Mouse (Mus musculus) inflammation-experienced regulatory T-cells, adult 6 months (primary cell): ENCODE results near the gene Rpap3. TPM values are rescaled to one million over a fixed set of nuclear protein-coding genes. Genes with fewer than 3 reads are reported as not detected.
"Not testable (repeated sequence)": the region's sequence is repeated elsewhere in the genome, so short reads cannot be mapped to it uniquely, and the experiment has no call there.

Experiments
- ATAC-seq: one replicate; pipeline ENCODE4 v1.8.0; 2017
- polyA plus RNA-seq, 3 experiments: library from polyadenylated mRNA; unstranded; fragments of 100-300 nt; shearing (Covaris generic); gene quantifications; one replicate each; pipeline ENCODE4 v1.2.1; 2017

Rpap3 gene
- polyA plus RNA-seq, 3 experiments from 2014 or later = 17.3 to 34.2 (median 22.8) TPM

GRCm38 (mm10) chr15:97684118-97684517 is 21.5 kb downstream of the Rpap3 start:
- ATAC-seq = no peak

DNA sequence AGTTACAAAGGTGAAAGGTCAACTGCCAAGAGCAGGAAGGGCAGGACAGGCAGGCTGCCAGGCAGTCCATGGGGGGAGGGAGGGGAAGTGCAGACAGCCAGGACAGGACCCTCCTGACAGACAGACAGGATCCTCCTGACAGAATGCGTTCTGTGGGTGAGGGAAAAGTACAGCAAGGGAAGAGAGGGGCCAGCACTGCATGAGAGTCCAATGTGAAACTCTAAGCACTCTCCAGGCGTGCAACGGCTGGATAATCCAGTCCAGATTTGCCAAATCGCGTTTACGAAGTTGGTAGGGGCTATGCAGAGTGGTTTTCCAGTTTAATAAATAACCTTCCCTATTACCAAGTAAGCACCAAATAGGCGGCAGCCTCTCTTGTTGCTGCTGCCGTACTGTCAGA is 23.6 kb downstream of the Rpap3 start:
- no peak for ATAC-seq

GRCm38 (mm10) chr15:97679991-97680681 is 25.5 kb downstream of the Rpap3 start:
- no peak for ATAC-seq

- ATAC-seq = no peak
Observed at GRCm38 (mm10) chr15:97677341-97677740, 28.3 kb downstream of the Rpap3 start.

- ATAC-seq = peak; percentile 60
Observed at GRCm38 (mm10) chr15:97675927-97676326, 29.7 kb downstream of the Rpap3 start.

GRCm38 (mm10) chr15:97674423-97674822 is 31.2 kb downstream of the Rpap3 start:
- no peak for ATAC-seq

DNA sequence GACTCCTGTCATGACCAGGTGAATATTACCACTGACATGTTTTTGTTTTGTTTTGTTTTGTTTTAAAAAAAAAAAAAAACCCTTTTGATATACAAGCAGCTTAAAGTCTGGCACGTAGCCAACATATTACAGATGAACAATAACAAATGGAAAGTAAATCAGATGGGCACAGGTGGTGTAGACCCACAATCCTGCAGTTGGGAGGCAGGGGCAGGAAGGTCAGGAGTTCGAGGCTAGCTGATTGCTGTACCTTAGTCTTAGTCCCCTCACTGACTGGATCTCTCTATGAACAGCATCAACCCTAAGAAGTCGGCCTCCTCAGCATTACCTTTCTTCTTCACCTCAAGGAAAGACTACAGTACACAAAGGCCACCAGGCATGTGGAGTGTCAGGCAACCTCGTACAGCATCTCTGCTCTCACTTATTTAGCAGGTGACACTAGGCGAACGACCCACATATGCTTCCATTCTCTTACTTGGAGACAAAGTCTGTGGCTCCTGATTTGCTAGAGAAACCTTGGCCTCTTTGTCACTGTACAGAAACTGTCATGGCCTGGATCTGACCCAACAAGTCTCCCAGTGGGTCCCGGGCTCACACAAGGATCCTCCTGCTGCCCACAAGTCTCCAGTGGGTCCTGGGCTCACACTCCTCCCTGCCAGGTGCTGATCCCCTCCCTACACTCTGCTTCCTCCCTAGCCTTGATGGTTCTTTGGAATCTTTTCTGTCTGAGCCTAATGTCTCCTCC is 32.2 kb downstream of the Rpap3 start:
- no peak for ATAC-seq

GRCm38 (mm10) chr15:97672211-97672765 is 33.3 kb downstream of the Rpap3 start:
- ATAC-seq = peak; percentile 34

GRCm38 (mm10) chr15:97670554-97670953 is 35.1 kb downstream of the Rpap3 start:
- no peak for ATAC-seq

- ATAC-seq = not testable (repeated sequence)
Observed at GRCm38 (mm10) chr15:97668158-97668877, 37.3 kb downstream of the Rpap3 start.

GRCm38 (mm10) chr15:97667437-97667836 is 38.2 kb downstream of the Rpap3 start:
- peak; percentile 15 for ATAC-seq

GRCm38 (mm10) chr15:97666457-97666770 is 39.2 kb downstream of the Rpap3 start:
- no peak for ATAC-seq

DNA sequence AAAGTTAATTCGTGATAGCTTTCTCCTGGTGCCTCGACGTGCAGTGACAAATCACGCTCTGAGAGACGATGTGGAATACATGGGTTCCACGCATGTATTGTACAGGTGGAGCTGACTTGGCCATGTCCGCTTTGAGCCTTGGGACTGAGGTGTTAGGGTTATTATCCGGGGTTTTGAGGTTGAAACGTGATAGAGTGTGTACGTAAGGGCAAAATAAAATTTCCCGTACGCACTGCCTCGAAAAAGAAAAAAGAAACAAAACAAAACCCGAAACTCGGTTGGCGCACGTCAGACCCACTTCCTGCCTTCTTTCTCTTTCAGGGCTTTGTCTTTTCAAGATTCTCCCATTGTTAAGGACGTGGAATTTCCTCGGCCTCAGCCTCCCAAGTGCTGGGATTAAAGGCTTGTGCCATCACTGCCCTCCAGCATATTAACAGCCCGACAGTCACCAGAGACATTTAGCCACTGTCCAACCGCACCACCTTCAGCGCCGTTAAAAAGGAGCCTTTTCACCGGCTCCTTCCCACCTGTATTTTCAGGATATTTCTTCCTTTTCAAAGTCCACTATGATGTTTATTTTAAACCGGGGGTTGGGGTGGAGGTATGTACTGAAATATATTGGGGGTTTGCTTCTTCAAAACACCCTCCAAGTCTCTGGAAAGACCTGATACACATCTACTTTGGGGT is 39.7 kb downstream of the Rpap3 start:
- peak; percentile 56 for ATAC-seq

GRCm38 (mm10) chr15:97664981-97665668 is 40.5 kb downstream of the Rpap3 start:
- ATAC-seq = peak; percentile 16

DNA sequence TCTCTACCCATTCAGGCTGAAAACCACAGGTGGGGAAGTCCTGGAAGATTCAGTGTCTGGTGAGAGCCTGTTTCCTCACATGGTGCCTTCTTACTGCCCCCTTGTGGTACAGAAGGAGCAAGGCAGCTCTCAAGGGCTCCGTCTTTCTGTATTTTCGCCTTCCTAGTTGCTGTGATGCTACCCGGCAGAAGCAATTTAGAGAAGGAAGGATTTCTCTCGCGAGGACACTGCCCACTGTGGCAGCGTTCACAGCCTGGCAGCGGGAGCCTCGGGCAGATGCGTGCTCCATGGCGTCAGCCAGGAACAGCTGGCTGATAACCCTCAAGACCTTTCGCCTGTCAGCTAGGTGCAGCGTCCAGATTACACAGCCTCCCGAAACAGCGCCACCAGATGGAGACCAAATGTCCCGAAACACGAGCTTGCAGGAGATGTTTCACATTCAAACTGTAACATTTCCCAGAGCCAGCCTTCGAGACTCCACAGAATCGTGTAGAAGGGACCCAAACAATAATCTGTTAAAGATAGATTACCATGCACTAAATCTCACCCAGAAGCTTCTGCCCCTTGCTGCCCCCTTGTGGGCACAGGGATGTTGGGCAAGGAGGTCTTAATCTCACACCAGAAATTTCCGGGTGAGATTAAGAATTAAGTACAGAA is 41.7 kb downstream of the Rpap3 start:
- ATAC-seq = peak; percentile 61

GRCm38 (mm10) chr15:97658755-97659116 is 46.9 kb downstream of the Rpap3 start:
- no peak for ATAC-seq

- ATAC-seq = no peak
Observed at GRCm38 (mm10) chr15:97657856-97658754, 47.5 kb downstream of the Rpap3 start.

DNA sequence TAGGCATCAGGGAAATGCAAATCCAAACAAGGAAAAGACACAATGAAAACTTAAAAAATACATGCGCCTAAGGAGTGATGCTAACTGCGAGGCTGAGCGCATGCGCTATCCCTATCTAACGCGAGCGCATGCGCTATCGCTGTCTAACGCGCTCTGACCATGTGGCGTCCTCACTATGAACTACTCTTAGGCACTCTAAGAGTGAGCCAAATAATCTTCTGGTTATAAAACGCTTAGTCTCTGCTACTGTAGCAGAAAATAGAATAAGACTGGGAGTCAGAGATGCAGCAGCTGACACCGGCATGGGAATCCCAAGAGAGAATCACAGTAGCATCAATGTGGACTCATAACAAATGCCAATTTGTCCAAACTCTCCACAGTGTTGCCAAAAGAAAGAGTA is 48.2 kb downstream of the Rpap3 start:
- no peak for ATAC-seq

DNA sequence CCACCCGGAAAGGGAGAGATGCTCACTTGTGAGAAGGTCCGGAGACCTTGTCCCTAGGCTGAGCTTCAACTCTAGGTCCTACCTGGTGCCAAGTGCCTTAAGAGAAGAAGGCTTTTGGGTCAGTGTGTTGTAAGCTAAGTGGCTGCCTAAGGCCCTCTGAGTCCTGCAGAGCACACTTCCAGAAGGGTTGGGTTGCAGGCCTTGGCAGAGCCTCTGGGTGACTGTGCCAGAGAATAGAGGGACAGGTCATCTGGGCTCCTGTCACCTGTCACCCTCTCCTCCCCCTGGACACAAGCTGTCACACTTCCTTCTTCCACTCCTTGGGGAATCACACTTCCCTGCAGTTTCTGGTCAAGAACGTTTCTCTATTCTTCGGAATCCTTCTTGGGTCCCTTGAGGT is 55.9 kb downstream of the Rpap3 start:
- no peak for ATAC-seq

- ATAC-seq = no peak
Observed at GRCm38 (mm10) chr15:97648176-97648575, 57.4 kb downstream of the Rpap3 start.

DNA sequence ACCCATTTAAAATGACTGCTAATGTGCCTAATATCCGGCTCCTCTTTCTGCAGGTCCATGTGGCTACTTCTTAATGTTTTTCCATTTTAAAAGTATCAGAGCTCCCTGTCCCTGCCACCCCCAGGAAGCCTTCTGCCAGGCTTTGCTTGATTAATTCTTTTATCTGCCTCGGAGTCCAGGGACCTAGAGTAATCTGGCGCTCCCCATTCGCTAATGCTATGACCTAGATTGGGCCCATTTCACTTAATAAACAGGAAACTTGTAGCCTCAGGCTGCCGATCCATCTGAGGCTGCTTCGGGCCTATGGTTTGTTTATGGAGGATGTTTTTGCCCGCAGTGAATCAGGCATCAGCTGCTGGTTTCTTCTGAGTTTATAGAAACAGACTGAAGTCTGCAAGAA is 59.2 kb downstream of the Rpap3 start:
- ATAC-seq = no peak
